Mouse (Mus musculus): ENCODE measurements around the gene D8Ertd738e.

The D8Ertd738e gene

GRCm38 (mm10) chr8:84202466-84202865, 47.1 kb downstream of the D8Ertd738e start:
- DNase-seq = no peak

GRCm38 (mm10) chr8:84201545-84202245, 47.8 kb downstream of the D8Ertd738e start:
- DNase-seq = no peak

- peak in 1 of 2 experiments; percentile 25 for DNase-seq
Measured at GRCm38 (mm10) chr8:84200652-84201544, 48.6 kb downstream of the D8Ertd738e start.

DNA sequence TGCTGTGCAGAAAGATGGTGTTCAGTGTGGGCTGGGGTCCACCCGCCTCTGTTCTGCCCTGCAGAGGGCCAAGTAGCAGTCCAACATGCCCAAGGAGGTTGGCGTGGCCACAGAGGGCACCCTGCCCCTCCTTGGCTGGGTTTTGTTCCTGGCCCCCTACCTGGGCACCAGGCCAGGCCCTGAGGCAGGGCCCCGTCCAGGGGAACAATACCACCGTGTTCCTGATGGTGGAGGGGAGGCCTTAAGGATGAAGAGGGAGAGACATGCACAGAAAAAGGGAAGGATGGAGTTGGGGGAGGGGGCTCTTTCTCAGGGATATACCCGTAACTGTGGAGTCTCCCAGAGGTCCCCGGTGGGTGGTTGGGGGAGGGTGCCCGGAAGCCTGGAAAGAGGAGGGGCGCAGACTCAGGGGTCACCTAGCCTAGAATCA, 49.4 kb downstream of the D8Ertd738e start:
- DNase-seq = no peak

- DNase-seq = no peak
Measured at GRCm38 (mm10) chr8:84199348-84200125, 50.0 kb downstream of the D8Ertd738e start.

DNA sequence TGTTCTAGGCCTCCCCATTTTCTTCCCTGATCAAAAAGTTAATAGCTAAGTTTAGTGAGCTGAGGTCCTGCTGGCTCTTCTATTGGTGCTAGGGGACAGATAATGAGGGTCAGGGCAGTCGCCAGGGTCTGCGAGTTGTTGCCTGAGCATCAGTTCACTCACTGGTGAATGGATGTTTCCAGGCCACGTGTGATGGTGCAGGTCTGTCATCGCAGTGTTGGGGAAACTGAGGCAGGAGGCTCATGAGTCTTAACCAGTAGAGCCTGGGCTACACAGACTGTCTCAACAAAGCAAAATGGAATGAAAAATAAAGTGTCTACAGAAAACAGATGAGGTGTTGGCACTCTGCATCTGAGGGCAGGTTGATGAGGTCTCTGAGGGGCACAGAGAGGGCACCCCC, 50.6 kb downstream of the D8Ertd738e start:
- no peak for DNase-seq

- peak; percentile 37 to 46 for DNase-seq
Measured at GRCm38 (mm10) chr8:84197922-84198774, 51.4 kb downstream of the D8Ertd738e start.

DNA sequence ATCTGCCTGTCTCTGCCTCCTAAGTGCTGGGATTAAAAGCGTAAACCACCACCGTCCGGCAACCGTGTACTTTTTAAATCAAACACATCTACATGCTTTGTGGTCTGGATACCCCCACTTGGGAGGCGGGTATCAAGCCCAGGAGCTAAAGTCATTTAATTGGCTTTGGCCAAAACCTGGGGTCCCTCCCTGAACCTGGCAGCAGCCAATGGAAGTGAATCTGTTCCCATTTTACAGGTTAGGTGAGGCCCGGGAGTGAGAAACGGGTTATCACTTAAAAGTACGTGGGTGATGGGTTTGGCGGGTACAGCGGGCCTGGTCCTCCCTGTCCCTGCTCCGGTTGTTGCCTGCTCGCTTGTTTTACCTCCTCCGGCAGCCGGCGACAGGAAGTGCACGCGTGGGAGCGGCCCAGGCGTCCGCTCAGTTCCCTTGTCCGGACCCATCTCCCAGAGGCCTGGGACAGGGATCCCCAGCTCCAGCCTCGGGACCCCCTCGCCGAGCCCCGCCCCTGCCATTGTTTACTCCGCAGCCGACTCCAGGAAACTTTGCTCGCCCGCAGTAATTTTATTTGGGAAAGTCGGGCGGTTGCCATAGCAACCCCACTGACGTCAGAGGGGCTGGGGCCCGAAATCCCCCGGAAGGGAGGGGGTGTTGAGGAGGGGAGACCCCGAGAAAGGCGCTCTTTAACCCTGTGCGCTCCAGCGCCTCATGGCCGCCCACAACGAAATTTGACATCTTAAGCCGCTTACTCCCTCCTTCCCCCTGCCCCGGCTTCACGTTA, 52.2 kb downstream of the D8Ertd738e start:
- DNase-seq = peak; percentile 25 to 27

Data from cerebellum, postnatal 36 days (tissue).